Mouse (Mus musculus) embryonic facial prominence, embryonic 12.5 days (tissue): Measurements from ENCODE around the gene Foxc2. TPM values are rescaled to one million over a fixed set of nuclear protein-coding genes. Genes with fewer than 3 reads are reported as not detected.

Experiments used
- ATAC-seq: fragments of 200-750 bp; cut with Nextera tagmentation; 2 replicates; pipeline ENCODE4 v1.8.0; 2017; ENCODE audit not compliant: insufficient number of reproducible peaks, insufficient read depth, low FRiP score, low TSS enrichment
- H3K27ac ChIP-seq: fragments of 300-500 bp; sonication (generic); 2 replicates; pipeline ENCODE4 v1.5.1; 2016; ENCODE audit warnings: mild to moderate bottlenecking
- H3K27me3 ChIP-seq: fragments of 300-500 bp; sonication (generic); 2 replicates; pipeline ENCODE4 v1.6.1; 2016; ENCODE audit warnings: mild to moderate bottlenecking, moderate library complexity
- H3K36me3 ChIP-seq: fragments of 300-500 bp; sonication (generic); 2 replicates; pipeline ENCODE4 v1.6.1; 2016; ENCODE audit warnings: mild to moderate bottlenecking
- H3K4me1 ChIP-seq: fragments of 300-500 bp; sonication (generic); 2 replicates; pipeline ENCODE4 v1.6.1; 2016
- H3K4me2 ChIP-seq: fragments of 300-500 bp; sonication (generic); replicated peaks from 2 replicates; pipeline ENCODE4 v1.6.1; 2016; ENCODE audit warnings: mild to moderate bottlenecking, moderate library complexity
- H3K4me3 ChIP-seq: fragments of 300-500 bp; sonication (generic); 2 replicates; pipeline ENCODE4 v1.5.1; 2016; ENCODE audit warnings: mild to moderate bottlenecking
- H3K9ac ChIP-seq: fragments of 300-500 bp; sonication (generic); 2 replicates; pipeline ENCODE4 v1.6.1; 2016; ENCODE audit warnings: mild to moderate bottlenecking, moderate library complexity
- H3K9me3 ChIP-seq: fragments of 300-500 bp; sonication (generic); 2 replicates; pipeline ENCODE4 v1.6.1; 2016; ENCODE audit warnings: mild to moderate bottlenecking, moderate library complexity
- WGBS: fragments of 180-500 bp; shearing (Covaris S2); methylation state at CpG from one replicate; pipeline ENCODE4 v1.1.7; 2016; 5-methylcytosine and 5-hydroxymethylcytosine counted together
- polyA plus RNA-seq: library from polyadenylated mRNA; unstranded; fragments of >200 nt; fragmentation: Nextera tagmentation; extraction: Ambion mirVana; gene quantifications from 2 replicates; pipeline ENCODE4 v1.2.1, GENCODE M21; 2016

Gene Foxc2
- polyA plus RNA-seq, 1 experiment from 2014 or later: 26.8 TPM

DNA sequence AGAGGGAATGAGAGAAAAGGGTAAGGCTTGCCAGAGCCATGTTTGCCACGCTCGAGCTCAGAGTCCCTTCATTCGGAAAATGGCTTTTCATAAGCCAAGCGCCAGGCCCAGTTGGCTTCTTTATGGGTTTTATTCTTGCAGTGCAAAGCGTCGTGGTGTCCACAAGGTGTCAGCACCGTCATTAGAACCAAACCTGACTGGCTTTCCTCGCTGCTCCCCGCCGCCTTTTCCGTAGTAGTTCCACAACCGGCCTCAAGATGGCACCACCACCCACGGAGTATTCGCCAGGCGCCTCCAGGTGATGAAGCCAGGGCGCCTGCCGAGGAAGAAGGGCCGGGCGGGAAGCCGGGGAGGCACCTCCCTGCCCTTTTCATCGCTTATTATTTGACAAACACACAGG is 2.7 kb upstream of the Foxc2 start:
- under 1% methylated on average over 21 of the region's 21 CpGs for WGBS

GRCm38 (mm10) chr8:121115136-121115535 is 835 bp upstream of the Foxc2 start:
- peak overlapping the region; percentile 57 for H3K9ac ChIP-seq
- no peak for ATAC-seq
- under 1% methylated on average over 25 of the region's 25 CpGs for WGBS
- peaks cover 67% of the 10 kb centered on the region for H3K27me3 ChIP-seq
- H3K4me3 ChIP-seq: peak overlapping the region; percentile 22
- H3K9me3 ChIP-seq: no peaks in the 10 kb centered on the region
- no peaks in the 10 kb centered on the region for H3K36me3 ChIP-seq
- H3K4me2 ChIP-seq: peak overlapping the region; percentile 45
- 0 out of 2 replicates have a peak, but pooled peaks cover 14% of the 10 kb centered on the region for H3K4me1 ChIP-seq
- H3K27ac ChIP-seq: peak overlapping the region; percentile 36; the same call in 1 of the 2 replicates

More for the DNA sequence above, 2.7 kb upstream of the Foxc2 start:
- no peak overlapping the region for H3K9ac ChIP-seq
- 0 out of 2 replicates have a peak, but pooled peaks cover 19% of the 10 kb centered on the region for H3K4me1 ChIP-seq
- no peak for ATAC-seq
- no peaks in the 10 kb centered on the region for H3K9me3 ChIP-seq
- H3K27me3 ChIP-seq: peaks cover 58% of the 10 kb centered on the region
- no peaks in the 10 kb centered on the region for H3K36me3 ChIP-seq
- H3K4me2 ChIP-seq: peak overlapping the region; percentile 31
- no peak overlapping the region for H3K4me3 ChIP-seq
- H3K27ac ChIP-seq: no peak overlapping the region

GRCm38 (mm10) chr8:121116591-121117185 is 717 bp downstream of the Foxc2 start:
- Histone ChIP-seq H3K27ac (peak overlapping the region; percentile 96), H3K9me3 (no peaks in the 10 kb centered on the region), H3K9ac (peak overlapping the region; percentile 85), H3K4me2 (peak overlapping the region; percentile 91), H3K36me3 (no peaks in the 10 kb centered on the region), H3K27me3 (peaks cover 76% of the 10 kb centered on the region), H3K4me1 (0 out of 2 replicates have a peak, but pooled peaks cover 14% of the 10 kb centered on the region), H3K4me3 (peak overlapping the region; percentile 64)
- ATAC-seq: 0 out of 2 replicates have a peak, but pooled peaks have one; percentile 47
- WGBS: under 1% methylated on average over 55 of the region's 55 CpGs

GRCm38 (mm10) chr8:121117186-121117651 is 1.2 kb downstream of the Foxc2 start:
- Histone ChIP-seq H3K9ac (peak overlapping the region; percentile 85), H3K36me3 (no peaks in the 10 kb centered on the region), H3K4me3 (peak overlapping the region; percentile 64), H3K27ac (peak overlapping the region; percentile 96), H3K4me2 (peak overlapping the region; percentile 91), H3K27me3 (peaks cover 80% of the 10 kb centered on the region), H3K9me3 (no peaks in the 10 kb centered on the region), H3K4me1 (0 out of 2 replicates have a peak, but pooled peaks cover 14% of the 10 kb centered on the region)
- under 1% methylated on average over 57 of the region's 62 CpGs for WGBS
- no peak for ATAC-seq

- peak overlapping the region; percentile 96 for H3K27ac ChIP-seq
- peak overlapping the region; percentile 85 for H3K9ac ChIP-seq
- no peak for ATAC-seq
- H3K36me3 ChIP-seq: 0 out of 2 replicates have a peak, but pooled peaks cover under 1% of the 10 kb centered on the region
- H3K4me3 ChIP-seq: peak overlapping the region; percentile 64
- WGBS: under 1% methylated on average over 28 of the region's 28 CpGs
- H3K4me2 ChIP-seq: peak overlapping the region; percentile 91
- H3K27me3 ChIP-seq: peaks cover 80% of the 10 kb centered on the region
- H3K9me3 ChIP-seq: no peaks in the 10 kb centered on the region
- H3K4me1 ChIP-seq: 0 out of 2 replicates have a peak, but pooled peaks cover 14% of the 10 kb centered on the region
These were observed 1.9 kb downstream of the Foxc2 start for GRCm38 (mm10) chr8:121117906-121118305.

DNA sequence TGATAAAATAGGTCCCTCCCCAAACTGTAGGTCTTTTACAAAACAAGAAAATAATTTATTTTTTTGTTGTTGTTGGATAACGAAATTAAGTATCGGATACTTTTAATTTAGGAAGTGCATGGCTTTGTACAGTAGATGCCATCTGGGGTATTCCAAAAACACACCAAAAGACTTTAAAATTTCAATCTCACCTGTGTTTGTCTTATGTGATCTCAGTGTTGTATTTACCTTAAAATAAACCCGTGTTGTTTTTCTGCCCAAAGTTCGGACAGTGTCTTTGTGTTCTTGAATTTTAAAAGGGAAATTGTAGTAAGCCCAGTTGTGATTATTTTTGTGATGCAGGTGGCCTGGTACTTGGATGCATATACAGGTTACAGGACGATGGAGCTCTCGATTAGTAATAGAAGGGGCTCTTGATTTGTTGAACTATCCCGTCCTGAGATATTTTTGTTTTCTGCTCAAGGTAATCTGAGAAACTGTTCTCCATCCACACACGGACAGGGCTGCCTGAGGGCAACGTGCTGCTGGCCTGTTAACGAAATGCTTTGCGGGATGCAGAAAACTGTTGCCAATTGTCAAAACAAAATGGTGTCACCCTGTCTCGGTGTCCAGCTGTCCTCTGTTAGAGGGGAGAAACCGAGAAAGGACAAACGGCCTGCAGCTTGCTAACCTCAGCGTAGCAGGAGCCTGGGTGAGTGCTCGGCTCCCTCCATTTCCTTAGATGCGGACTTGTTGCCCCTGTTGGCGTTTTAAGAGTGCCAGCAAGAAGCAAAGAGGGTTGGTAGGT is 2.9 kb downstream of the Foxc2 start:
- peaks cover 85% of the 10 kb centered on the region for H3K27me3 ChIP-seq
- no peak overlapping the region for H3K27ac ChIP-seq
- 0 out of 2 replicates have a peak, but pooled peaks cover 12% of the 10 kb centered on the region for H3K4me1 ChIP-seq
- WGBS: 2% methylated on average over 18 of the region's 18 CpGs
- H3K4me3 ChIP-seq: peak overlapping the region; percentile 64
- 0 out of 2 replicates have a peak, but pooled peaks cover 3% of the 10 kb centered on the region for H3K36me3 ChIP-seq
- H3K4me2 ChIP-seq: peak overlapping the region; percentile 91
- H3K9me3 ChIP-seq: no peaks in the 10 kb centered on the region
- peak overlapping the region; percentile 85 for H3K9ac ChIP-seq
- no peak for ATAC-seq

DNA sequence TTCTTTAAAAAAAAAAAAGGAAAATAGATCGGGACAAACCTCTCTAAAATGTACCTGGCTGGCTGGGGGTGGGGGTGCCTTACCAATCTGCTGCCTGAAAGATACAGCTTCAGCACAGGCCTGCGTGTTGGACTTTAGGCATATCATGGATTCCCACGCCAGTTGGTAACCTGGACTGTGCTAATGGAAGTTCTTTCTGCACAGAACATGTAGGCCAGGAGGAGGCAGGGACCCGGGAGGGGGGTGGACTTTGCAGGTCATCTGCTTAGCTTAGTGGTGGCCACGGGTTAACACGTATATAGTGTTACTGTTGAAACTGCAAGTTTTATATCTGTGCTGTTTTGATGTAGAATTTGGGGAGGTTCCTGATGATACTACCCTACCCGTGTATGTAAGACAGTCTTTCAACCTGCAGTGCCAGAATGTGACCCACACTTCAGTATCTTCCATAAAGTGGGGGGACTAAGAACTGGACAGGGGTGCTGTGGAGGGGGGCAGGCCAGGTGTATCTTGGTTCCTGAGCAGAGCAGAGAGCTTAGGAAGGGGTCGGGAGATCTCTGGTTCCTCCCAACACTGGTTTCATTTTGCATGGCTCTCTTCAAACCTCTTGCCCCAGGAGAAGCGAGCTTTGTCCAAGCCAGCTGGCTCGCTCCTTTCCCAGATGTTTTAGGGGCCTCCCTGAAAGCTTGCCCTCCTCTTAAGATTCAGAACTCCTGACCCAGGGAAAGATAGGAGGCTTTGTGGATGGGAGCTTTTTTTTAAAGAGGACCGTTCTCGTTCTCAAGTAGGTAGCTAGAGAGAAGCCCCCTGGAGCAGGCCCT is 3.9 kb downstream of the Foxc2 start:
- WGBS: 5% methylated on average over 12 of the region's 12 CpGs
- Histone ChIP-seq H3K4me2 (peak overlapping the region; percentile 91), H3K9me3 (no peaks in the 10 kb centered on the region), H3K4me3 (peak overlapping the region; percentile 64), H3K27me3 (peaks cover 84% of the 10 kb centered on the region), H3K4me1 (peaks cover 15% of the 10 kb centered on the region), H3K27ac (peak overlapping the region; percentile 36; the same call in 1 of the 2 replicates), H3K36me3 (0 out of 2 replicates have a peak, but pooled peaks cover 3% of the 10 kb centered on the region), H3K9ac (peak overlapping the region; percentile 51)
- no peak for ATAC-seq

DNA sequence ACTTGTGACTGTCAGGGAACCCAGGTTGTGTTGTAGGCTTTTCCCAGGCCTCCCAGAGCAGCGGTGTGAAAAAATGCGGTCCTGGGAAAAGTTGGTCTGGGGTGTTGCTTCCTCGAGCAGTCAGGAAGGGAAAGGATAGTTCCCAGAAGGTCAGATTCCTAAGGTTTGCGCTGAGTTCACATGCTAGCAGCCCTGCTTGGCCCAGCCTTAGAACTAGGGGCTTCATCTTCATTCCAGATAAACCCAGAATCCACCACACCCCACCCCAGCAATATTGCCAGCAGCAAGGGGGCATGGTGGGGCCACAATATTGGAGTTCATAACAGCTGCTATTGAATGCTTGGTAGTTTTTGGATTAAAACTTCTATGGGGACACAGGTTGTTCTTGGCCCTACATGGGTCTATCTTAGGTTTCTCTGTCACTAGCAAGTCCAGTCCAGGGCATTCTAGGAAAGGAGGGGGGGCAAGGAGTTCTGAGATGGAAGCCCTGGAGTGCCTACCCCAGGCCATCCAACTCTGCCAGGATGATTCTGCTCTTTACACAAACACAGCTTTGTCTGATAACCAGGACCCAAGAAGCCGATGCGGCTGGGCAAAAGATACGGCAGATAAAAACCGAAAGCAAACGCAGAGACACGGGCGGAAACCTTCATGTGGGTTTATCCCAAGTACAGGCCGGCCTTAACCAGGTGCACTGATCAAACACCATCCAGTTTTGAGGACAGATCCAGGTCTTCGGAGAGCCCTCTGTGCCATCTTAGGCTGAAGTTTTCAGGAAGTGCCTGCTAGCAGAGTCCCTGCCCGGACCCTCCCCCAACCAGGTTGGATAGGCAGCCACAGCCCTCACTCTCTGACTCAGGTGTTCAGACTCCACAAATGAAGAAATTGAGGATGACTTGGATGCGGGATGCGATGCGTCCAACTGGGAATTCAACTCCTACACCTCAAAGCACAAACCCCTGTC is 4.8 kb downstream of the Foxc2 start:
- peaks cover 19% of the 10 kb centered on the region for H3K4me1 ChIP-seq
- peaks cover 81% of the 10 kb centered on the region for H3K27me3 ChIP-seq
- WGBS: 8% methylated on average over 17 of the region's 17 CpGs
- H3K36me3 ChIP-seq: 0 out of 2 replicates have a peak, but pooled peaks cover 3% of the 10 kb centered on the region
- peak overlapping the region; percentile 36; the same call in 1 of the 2 replicates for H3K27ac ChIP-seq
- ATAC-seq: no peak
- peak overlapping the region; percentile 51 for H3K9ac ChIP-seq
- peak overlapping the region; percentile 64 for H3K4me3 ChIP-seq
- no peaks in the 10 kb centered on the region for H3K9me3 ChIP-seq
- peak overlapping the region; percentile 91 for H3K4me2 ChIP-seq

- Histone ChIP-seq H3K4me2 (peak overlapping the region; percentile 91), H3K4me1 (peaks cover 27% of the 10 kb centered on the region), H3K9ac (no peak overlapping the region), H3K9me3 (no peaks in the 10 kb centered on the region), H3K4me3 (peak overlapping the region; percentile 64), H3K27ac (no peak overlapping the region), H3K27me3 (peaks cover 84% of the 10 kb centered on the region), H3K36me3 (0 out of 2 replicates have a peak, but pooled peaks cover 3% of the 10 kb centered on the region)
- no peak for ATAC-seq
- WGBS: 12% methylated on average over 8 of the region's 8 CpGs
These were observed 5.7 kb downstream of the Foxc2 start for GRCm38 (mm10) chr8:121121704-121122103.

DNA sequence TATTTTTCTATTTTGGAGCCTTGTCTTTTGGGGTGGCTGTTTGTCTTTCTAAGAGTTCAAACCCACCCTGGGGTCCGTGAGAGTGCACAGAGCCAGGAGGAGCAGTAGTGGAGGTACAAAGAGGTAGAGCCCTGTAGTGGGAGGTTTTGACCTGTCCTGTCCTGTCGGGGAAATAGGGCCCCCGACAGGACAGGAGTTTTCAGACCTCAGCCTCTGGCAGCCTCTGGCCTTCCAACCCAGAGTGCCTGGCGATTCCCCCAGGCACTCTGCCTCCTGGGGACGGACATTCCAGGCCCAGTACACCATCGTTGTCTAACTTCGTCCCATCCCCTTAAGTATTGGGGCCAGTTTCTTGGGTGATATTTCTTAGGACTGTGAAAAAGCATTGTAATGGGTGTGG is 6.4 kb downstream of the Foxc2 start:
- Histone ChIP-seq H3K9ac (no peak overlapping the region), H3K27me3 (peaks cover 83% of the 10 kb centered on the region), H3K4me3 (no peak overlapping the region; the same call in 1 of the 2 replicates), H3K36me3 (0 out of 2 replicates have a peak, but pooled peaks cover 3% of the 10 kb centered on the region), H3K4me2 (peak overlapping the region; percentile 28), H3K9me3 (no peaks in the 10 kb centered on the region), H3K4me1 (peaks cover 26% of the 10 kb centered on the region), H3K27ac (no peak overlapping the region)
- 11% methylated on average over 7 of the region's 7 CpGs for WGBS
- ATAC-seq: no peak
